Mouse (Mus musculus) testis, adult 2 months (tissue): ENCODE measurements around the gene Chmp5.

Experiments used
- CTCF ChIP-seq: fragments of 200-500 bp; IDR thresholded peaks from 2 replicates; pipeline ENCODE4 v1.5.1; 2012; ENCODE audit warnings: low read depth, mild to moderate bottlenecking, inconsistent platforms, low read length, moderate library complexity; ENCODE audit not compliant: control insufficient read depth, insufficient read depth, insufficient replicate concordance
- POLR2A ChIP-seq: fragments of 200-500 bp; IDR thresholded peaks from 2 replicates; pipeline ENCODE4 v1.6.1; 2012; ENCODE audit warnings: low read depth, mild to moderate bottlenecking, inconsistent platforms, low read length, moderate library complexity; ENCODE audit not compliant: control insufficient read depth

- no peak for TF ChIP-seq POLR2A
- no peak for TF ChIP-seq CTCF
Measured at GRCm38 (mm10) chr4:40974011-40974410, 25.8 kb downstream of the Chmp5 start.
